Comparison of ENCODE assay signal across 19 mouse cellular contexts in genomic region chr2:167038716-167039115, GRCm38 (mm10). TPM values are rescaled to one million over a fixed set of nuclear protein-coding genes. Genes with fewer than 3 reads are reported as not detected.
DNase-seq lines count a peak whose midpoint lies in the region; ATAC-seq lines count a peak whose summit lies in the region.
"Had no signal": no experiment of that assay in that cellular context is flagged by ENCODE, and none has a peak within 500 bp of the region (broad histone marks: within the 10 kb centered on the region; RNA-seq: fewer than 3 reads in every experiment).

No protein-coding gene starts in this region.

- WGBS in forebrain, embryonic 10.5 days: 93% methylated on average over 7 of the region's 7 CpGs
- 97% methylated on average over 7 of the region's 7 CpGs for WGBS in forebrain, embryonic 13.5 days
- WGBS in liver, embryonic 11.5 days: 91% methylated on average over 7 of the region's 7 CpGs
- whole genome bisulfite sequencing in liver, embryonic 16.5 days (ENCODE audit: insufficient replicate concordance): 84% methylated on average over 7 of the region's 7 CpGs

- H3K27me3 ChIP-seq in forebrain, embryonic 10.5 days (ENCODE audit: poor library complexity, severe bottlenecking): no peaks in the 10 kb centered on the region
- no peaks in the 10 kb centered on the region for H3K27me3 ChIP-seq in forebrain, embryonic 13.5 days
- no peaks in the 10 kb centered on the region for H3K27me3 ChIP-seq in liver, embryonic 11.5 days (replicated peaks; ENCODE audit: control insufficient read depth, insufficient read depth, low read length)
- no peaks in the 10 kb centered on the region for H3K27me3 ChIP-seq in liver, embryonic 16.5 days (ENCODE audit: control insufficient read depth, insufficient read depth, low read depth, low read length)
- H3K27me3 ChIP-seq: embryonic facial prominence, embryonic 13.5 days; heart, embryonic 13.5 days had no signal

- peaks cover 100% of the 10 kb centered on the region for H3K36me3 ChIP-seq in forebrain, embryonic 10.5 days (replicated peaks)
- peaks cover 99% of the 10 kb centered on the region for H3K36me3 ChIP-seq in forebrain, embryonic 13.5 days (ENCODE audit: poor library complexity, severe bottlenecking)
- peaks cover 68% of the 10 kb centered on the region for H3K36me3 ChIP-seq in liver, embryonic 11.5 days (ENCODE audit: control insufficient read depth, insufficient read depth, low read length)
- H3K36me3 ChIP-seq in liver, embryonic 16.5 days (ENCODE audit: control insufficient read depth, insufficient read depth): peaks cover 81% of the 10 kb centered on the region

- H3K4me1 ChIP-seq in forebrain, embryonic 10.5 days: no peaks in the 10 kb centered on the region
- H3K4me1 ChIP-seq in forebrain, embryonic 13.5 days: no peaks in the 10 kb centered on the region
- H3K4me1 ChIP-seq in liver, embryonic 11.5 days (replicated peaks; ENCODE audit: control insufficient read depth, insufficient read depth, low read length): peaks cover 25% of the 10 kb centered on the region
- H3K4me1 ChIP-seq in liver, embryonic 16.5 days (ENCODE audit: control insufficient read depth, low read depth, low read length): peaks cover 46% of the 10 kb centered on the region
- H3K4me1 ChIP-seq: embryonic facial prominence, embryonic 13.5 days had no signal

- ATAC-seq in cerebellum, adult (ENCODE audit: insufficient number of reproducible peaks, low FRiP score, low TSS enrichment): no peak
- no peak for ATAC-seq in forebrain, embryonic 13.5 days
- no peak for ATAC-seq in liver, embryonic 11.5 days (replicated peaks; ENCODE audit: low FRiP score)
- ATAC-seq in liver, embryonic 16.5 days (ENCODE audit: low read depth): no peak
- ATAC-seq: CD4-positive, CD25-positive, alpha-beta regulatory T cell, adult 4 months; forebrain, embryonic 14.5 days; hindbrain, embryonic 16.5 days; inflammation-experienced regulatory T-cells, adult 6 months; intestine, postnatal 0 days had no signal

- H3K9ac ChIP-seq in forebrain, embryonic 13.5 days: no peak overlapping the region
- H3K9ac ChIP-seq in liver, embryonic 11.5 days (ENCODE audit: low read depth, low read length): no peak overlapping the region
- peak overlapping the region; percentile 37 for H3K9ac ChIP-seq in liver, embryonic 16.5 days (ENCODE audit: low read depth, low read length)
- H3K9ac ChIP-seq: embryonic facial prominence, embryonic 13.5 days; heart, embryonic 13.5 days had no signal

- no peaks in the 10 kb centered on the region for H3K9me3 ChIP-seq in forebrain, embryonic 10.5 days
- no peaks in the 10 kb centered on the region for H3K9me3 ChIP-seq in forebrain, embryonic 13.5 days (replicated peaks)
- no peaks in the 10 kb centered on the region for H3K9me3 ChIP-seq in liver, embryonic 11.5 days (ENCODE audit: control insufficient read depth, low read length)
- H3K9me3 ChIP-seq in liver, embryonic 16.5 days (replicated peaks; ENCODE audit: control insufficient read depth, low read length): no peaks in the 10 kb centered on the region
- H3K9me3 ChIP-seq: embryonic facial prominence, embryonic 13.5 days; G1E; heart, embryonic 13.5 days had no signal

- H3K4me2 ChIP-seq in forebrain, embryonic 13.5 days: no peak overlapping the region
- no peak overlapping the region for H3K4me2 ChIP-seq in liver, embryonic 11.5 days
- H3K4me2 ChIP-seq in liver, embryonic 16.5 days (ENCODE audit: low read depth, low read length): no peak overlapping the region
- H3K4me2 ChIP-seq: embryonic facial prominence, embryonic 13.5 days; heart, embryonic 13.5 days had no signal

- peak; percentile 36 for DNase-seq in cerebellum, adult 11-12 months
- no peak for DNase-seq in forebrain, embryonic 10.5 days (ENCODE audit: extremely low spot score, low spot score)
- DNase-seq in liver, embryonic 11.5 days (ENCODE audit: low spot score): no peak
- DNase-seq in gastrocnemius, postnatal 4 days (ENCODE audit: low spot score in 2 of 2): no peak
- no peak for DNase-seq in right cerebral cortex, postnatal 4 days
- DNase-seq: adrenal gland, postnatal 10 days; B cell, adult 2 months; heart, postnatal 36 days had no signal

- H3K4me3 ChIP-seq in forebrain, embryonic 10.5 days: no peak overlapping the region
- H3K4me3 ChIP-seq in forebrain, embryonic 13.5 days: no peak overlapping the region
- H3K4me3 ChIP-seq in liver, embryonic 11.5 days (ENCODE audit: low read depth, low read length): no peak overlapping the region
- no peak overlapping the region for H3K4me3 ChIP-seq in liver, embryonic 16.5 days (ENCODE audit: low read depth, low read length)
- H3K4me3 ChIP-seq: embryonic facial prominence, embryonic 13.5 days; heart, embryonic 13.5 days had no signal

- H3K27ac ChIP-seq in forebrain, embryonic 10.5 days: 0 out of 2 replicates have a peak overlapping the region, but pooled peaks have one; percentile 20
- no peak overlapping the region for H3K27ac ChIP-seq in forebrain, embryonic 13.5 days
- H3K27ac ChIP-seq in liver, embryonic 11.5 days (ENCODE audit: low read depth, low read length): peak overlapping the region; percentile 75
- peak overlapping the region; percentile 74 for H3K27ac ChIP-seq in liver, embryonic 16.5 days (ENCODE audit: low read length)
- H3K27ac ChIP-seq: embryonic facial prominence, embryonic 13.5 days; heart, embryonic 13.5 days had no signal

RNA-seq across cellular contexts. Expression of gene Ddx27, which starts 23.7 kb away (rescaled TPM):
- polyA plus RNA-seq in forebrain, embryonic 10.5 days (2016; fragmentation: Nextera tagmentation; extraction: Ambion mirVana): 76.1 and 77.8 TPM in 2 replicates
- 46.7 and 50.0 TPM in 2 replicates for polyA plus RNA-seq in forebrain, embryonic 13.5 days (2015; fragmentation: Nextera tagmentation; extraction: Ambion mirVana)
- 102 and 103 TPM in 2 replicates for polyA plus RNA-seq in liver, embryonic 11.5 days (2014; fragmentation: Nextera tagmentation; extraction: Ambion mirVana)
- polyA plus RNA-seq in liver, embryonic 16.5 days (2015; fragmentation: Nextera tagmentation; extraction: Ambion mirVana): 32.9 and 36.0 TPM in 2 replicates
- total RNA-seq in gastrocnemius, postnatal 4 days (2021): 10 to 100 TPM; 19.1 to 22.9 TPM

RNA-seq across cellular contexts. Expression of gene Znfx1, which starts 24.1 kb away (rescaled TPM):
- polyA plus RNA-seq in forebrain, embryonic 10.5 days (2016; fragmentation: Nextera tagmentation; extraction: Ambion mirVana): 5.2 and 5.3 TPM in 2 replicates
- 5.6 and 6.2 TPM in 2 replicates for polyA plus RNA-seq in forebrain, embryonic 13.5 days (2015; fragmentation: Nextera tagmentation; extraction: Ambion mirVana)
- 10.1 and 11.2 TPM in 2 replicates for polyA plus RNA-seq in liver, embryonic 11.5 days (2014; fragmentation: Nextera tagmentation; extraction: Ambion mirVana)
- polyA plus RNA-seq in liver, embryonic 16.5 days (2015; fragmentation: Nextera tagmentation; extraction: Ambion mirVana): 10.2 and 11.8 TPM in 2 replicates
- 10 to 100 TPM; 17.9 to 18.6 TPM for total RNA-seq in gastrocnemius, postnatal 4 days (2021)

RNA-seq across cellular contexts. Expression of gene Stau1, which starts 42.6 kb away (rescaled TPM):
- polyA plus RNA-seq in forebrain, embryonic 10.5 days (2016; fragmentation: Nextera tagmentation; extraction: Ambion mirVana): 87.9 and 91.6 TPM in 2 replicates
- polyA plus RNA-seq in forebrain, embryonic 13.5 days (2015; fragmentation: Nextera tagmentation; extraction: Ambion mirVana): 107 and 111 TPM in 2 replicates
- 57.1 and 59.5 TPM in 2 replicates for polyA plus RNA-seq in liver, embryonic 11.5 days (2014; fragmentation: Nextera tagmentation; extraction: Ambion mirVana)
- polyA plus RNA-seq in liver, embryonic 16.5 days (2015; fragmentation: Nextera tagmentation; extraction: Ambion mirVana): 27.7 and 29.6 TPM in 2 replicates
- 10 to 100 TPM; 63.1 to 64.5 TPM for total RNA-seq in gastrocnemius, postnatal 4 days (2021)
